Mouse (Mus musculus): ENCODE measurements at regions not wholly inside any gene's neighbourhood (a gene's known extent, or its start where the extent isn't known, plus 50 kb on each side); places are given as distances from the start of the nearest gene placed in this dataset.

- Histone ChIP-seq H3K27ac (no peak overlapping the region), H3K27me3 (no peaks in the 10 kb centered on the region), H3K4me2 (no peak overlapping the region), H3K4me3 (replicated peaks) (no peak overlapping the region), H3K9ac (no peak overlapping the region), H3K9me3 (replicated peaks) (no peaks in the 10 kb centered on the region), H3K36me3 (no peaks in the 10 kb centered on the region), H3K4me1 (0 out of 2 replicates have a peak, but pooled peaks cover 2% of the 10 kb centered on the region)
- no peak for ATAC-seq (replicated peaks; ENCODE audit: low FRiP score)
- WGBS: 47% methylated on average over 15 of the region's 15 CpGs
Measured at GRCm38 (mm10) chr3:100747421-100748308, 62.4 kb upstream of the Man1a2 start.

DNA sequence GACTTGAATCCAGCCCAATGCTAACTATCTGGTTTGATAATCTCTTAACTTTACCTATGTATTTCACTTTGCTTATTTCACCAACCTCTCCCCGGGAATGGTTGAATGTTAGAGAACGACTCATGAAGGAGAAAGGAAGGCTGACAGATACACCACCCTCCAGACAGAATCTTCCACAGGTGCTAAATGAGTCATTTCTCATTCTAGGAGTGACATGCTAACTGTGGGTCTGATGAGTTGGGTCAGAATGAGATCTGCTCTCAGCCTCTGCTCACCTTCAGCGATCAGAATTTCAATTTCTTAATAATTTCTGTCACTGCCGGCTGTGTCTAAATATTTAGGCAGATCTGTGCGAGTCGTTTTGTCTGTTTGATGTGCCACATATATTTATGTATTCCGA lies 52.4 kb upstream of the Man1a2 start:
- no peaks in the 10 kb centered on the region for H3K36me3 ChIP-seq
- 88% methylated on average over 7 of the region's 7 CpGs for WGBS

GRCm38 (mm10) chr3:100736539-100736938 lies 51.2 kb upstream of the Man1a2 start:
- WGBS: 80% methylated on average over 3 of the region's 3 CpGs
- H3K36me3 ChIP-seq: no peaks in the 10 kb centered on the region
- H3K27me3 ChIP-seq: no peaks in the 10 kb centered on the region
- no peaks in the 10 kb centered on the region for H3K9me3 ChIP-seq (replicated peaks)
- no peak overlapping the region for H3K9ac ChIP-seq
- ATAC-seq (replicated peaks; ENCODE audit: low FRiP score): no peak
- no peak overlapping the region for H3K4me3 ChIP-seq (replicated peaks)
- H3K4me1 ChIP-seq: no peaks in the 10 kb centered on the region
- no peak overlapping the region for H3K4me2 ChIP-seq
- H3K27ac ChIP-seq: no peak overlapping the region

More for the DNA sequence above, 52.4 kb upstream of the Man1a2 start:
- Histone ChIP-seq H3K4me3 (replicated peaks) (no peak overlapping the region), H3K4me2 (no peak overlapping the region), H3K27me3 (no peaks in the 10 kb centered on the region), H3K4me1 (no peaks in the 10 kb centered on the region), H3K27ac (no peak overlapping the region), H3K9ac (no peak overlapping the region), H3K9me3 (replicated peaks) (no peaks in the 10 kb centered on the region)
- no peak for ATAC-seq (replicated peaks; ENCODE audit: low FRiP score)

Measured in kidney, embryonic 15.5 days (tissue).